Mouse (Mus musculus) layer of hippocampus, adult 8-10 months (tissue): Measurements from ENCODE around the gene Dbi. TPM values are rescaled to one million over a fixed set of nuclear protein-coding genes. Genes with fewer than 3 reads are reported as not detected.

Source experiments
- DNase-seq, 2 experiments: peaks; one replicate each; pipeline ENCODE4 v3.0.0; 2022; ENCODE audit warnings: low spot score in 2 of 2
- total RNA-seq, 4 experiments: library from RNA; stranded (reverse); gene quantifications; 2 replicates each; pipeline ENCODE4 v1.2.4; 2022

Dbi gene
- 100 to 1,000 TPM; 269 to 515 (median 389) TPM for total RNA-seq

DNA sequence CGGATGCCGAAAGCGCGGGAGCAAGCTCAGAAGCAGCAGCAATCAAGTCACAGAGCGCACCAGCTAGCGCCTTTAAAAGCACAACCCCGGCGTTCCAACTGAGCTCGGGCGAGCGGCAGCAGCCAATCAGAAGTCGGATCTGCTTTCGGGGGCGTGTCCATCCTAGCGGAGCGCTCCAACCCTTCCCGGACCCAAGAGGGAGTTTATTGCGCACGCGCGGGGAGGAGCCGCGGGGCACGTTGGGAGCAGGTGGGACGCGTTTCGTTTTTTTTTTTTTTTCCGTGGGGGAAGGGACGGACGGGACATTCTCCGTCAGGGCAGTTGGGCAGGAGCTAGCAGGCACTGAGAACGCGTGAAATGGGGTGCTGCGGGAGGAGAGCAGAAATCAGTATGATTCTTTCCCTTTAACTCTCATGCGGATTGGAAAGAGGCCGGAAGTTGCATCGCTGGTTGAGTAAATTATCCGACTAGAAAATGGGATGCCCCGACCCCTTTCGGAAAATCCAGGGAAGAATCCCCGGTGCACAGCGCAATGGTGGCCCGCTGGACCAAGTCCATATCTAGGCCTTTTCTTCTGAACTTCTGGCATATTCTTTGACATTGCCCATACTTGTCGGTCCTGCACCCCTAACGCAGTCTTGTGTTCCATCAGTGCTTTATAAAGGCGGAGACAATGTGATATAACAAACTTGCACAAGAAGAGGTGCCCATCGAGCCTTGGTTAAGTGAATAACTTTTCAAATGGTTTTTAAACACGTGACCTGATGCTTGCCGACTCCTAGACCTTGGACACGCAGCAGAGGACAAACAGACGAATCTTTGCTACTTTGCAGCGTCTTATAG is at the start of gene Dbi, which contains the start of gene 3110009E18Rik:
Dbi (minus strand) TSS at position 110 of the 843 bp plus-strand sequence.
3110009E18Rik (plus strand) TSS at position 219 of the 843 bp plus-strand sequence.
- DNase-seq: peak; percentile 97 to 98

DNA sequence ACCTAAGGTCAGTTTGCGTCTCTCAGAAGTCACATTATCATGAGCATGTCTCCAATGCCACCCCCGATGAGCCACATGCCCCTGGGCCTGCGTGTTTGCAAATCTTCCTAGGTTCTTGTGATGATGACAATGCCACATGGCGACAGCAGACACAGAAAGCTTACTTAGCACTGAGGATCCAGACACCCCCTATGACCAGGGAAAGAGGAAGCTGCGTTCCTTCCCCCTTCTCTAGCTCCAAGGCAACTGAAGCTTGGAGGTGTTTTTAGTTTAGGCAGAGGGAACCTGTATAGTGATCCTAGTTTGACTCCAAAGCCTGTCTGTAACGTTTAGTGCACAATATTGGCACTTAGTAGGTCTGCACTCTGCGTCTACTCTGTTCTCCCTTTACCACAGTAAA is 49.4 kb upstream of the Dbi start:
- DNase-seq: no peak

DNA sequence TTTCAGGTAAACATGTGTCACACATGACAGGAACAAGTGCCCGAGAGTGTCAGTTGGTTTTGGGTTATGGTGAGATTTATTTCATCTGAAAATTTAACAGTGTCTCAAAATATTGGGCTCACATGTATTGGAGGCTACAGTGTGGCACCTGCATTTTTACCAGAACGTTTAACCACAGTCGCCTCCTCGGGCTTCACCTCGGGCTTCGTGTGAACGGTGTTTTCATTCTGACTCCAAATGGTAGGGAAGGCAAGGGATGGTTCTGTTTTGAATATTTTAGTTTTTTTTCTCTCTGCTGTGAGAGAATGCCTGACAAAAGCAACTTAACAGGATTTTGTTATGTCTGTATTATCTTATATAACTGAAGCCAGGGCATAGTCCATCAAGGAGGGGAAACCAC is 47.8 kb upstream of the Dbi start:
- no peak for DNase-seq

DNA sequence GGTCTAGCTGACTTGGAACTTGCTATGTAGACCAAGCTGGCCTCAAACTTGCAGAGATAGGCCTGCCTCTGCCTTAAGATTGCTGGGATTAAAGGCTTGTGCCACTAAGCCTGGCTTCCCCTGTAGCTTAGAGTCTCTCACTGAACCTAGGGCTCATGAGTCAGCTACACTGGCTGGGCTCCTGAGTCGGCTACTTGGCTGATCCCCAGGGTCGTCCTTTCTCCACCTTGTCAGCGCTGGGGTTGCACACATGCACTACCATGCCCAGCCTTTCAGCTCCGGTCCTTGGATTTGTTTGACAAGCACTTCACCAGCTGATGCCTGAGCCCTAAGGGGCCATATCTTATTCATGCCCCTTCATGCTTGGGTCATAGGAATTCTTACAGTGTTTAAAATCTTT is 47.1 kb upstream of the Dbi start:
- no peak for DNase-seq

DNA sequence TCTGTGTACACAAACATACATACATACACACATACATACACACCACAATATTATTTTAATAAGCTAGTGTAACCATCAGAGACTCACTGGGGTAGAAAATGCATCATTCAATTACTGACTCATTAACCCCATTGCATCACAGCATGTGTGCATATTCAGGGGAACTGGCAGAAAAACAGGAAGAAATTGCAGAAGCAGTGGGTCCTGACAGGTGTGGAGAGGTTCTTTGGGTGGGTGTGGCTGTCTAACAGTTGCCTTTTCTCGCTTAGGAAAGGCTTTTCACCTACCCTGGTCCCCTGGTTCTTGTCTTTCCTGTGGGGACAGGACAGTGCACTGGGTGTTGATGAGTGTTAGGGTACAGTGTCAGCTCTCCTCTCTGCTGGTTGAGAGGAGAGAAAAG is 41.7 kb upstream of the Dbi start:
- DNase-seq: no peak

DNA sequence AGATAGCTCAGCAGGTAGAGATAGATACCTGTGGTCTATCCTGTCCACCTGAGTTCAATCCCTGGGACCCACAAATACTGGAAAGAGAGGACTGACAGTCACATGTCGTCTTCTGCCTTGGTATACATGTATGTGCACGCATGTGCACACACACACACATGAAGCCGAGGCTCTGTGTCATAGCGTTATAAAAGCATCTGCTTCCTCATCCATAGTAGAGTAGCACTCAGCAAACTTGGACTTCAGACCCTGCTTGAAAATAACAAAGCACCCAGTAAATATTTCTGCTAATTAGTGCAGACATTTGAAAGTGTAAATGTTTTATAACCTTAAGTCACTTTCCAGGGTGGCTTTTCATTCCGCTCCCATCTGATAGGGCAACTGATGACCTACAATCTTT is 40.6 kb upstream of the Dbi start:
- DNase-seq: no peak

DNA sequence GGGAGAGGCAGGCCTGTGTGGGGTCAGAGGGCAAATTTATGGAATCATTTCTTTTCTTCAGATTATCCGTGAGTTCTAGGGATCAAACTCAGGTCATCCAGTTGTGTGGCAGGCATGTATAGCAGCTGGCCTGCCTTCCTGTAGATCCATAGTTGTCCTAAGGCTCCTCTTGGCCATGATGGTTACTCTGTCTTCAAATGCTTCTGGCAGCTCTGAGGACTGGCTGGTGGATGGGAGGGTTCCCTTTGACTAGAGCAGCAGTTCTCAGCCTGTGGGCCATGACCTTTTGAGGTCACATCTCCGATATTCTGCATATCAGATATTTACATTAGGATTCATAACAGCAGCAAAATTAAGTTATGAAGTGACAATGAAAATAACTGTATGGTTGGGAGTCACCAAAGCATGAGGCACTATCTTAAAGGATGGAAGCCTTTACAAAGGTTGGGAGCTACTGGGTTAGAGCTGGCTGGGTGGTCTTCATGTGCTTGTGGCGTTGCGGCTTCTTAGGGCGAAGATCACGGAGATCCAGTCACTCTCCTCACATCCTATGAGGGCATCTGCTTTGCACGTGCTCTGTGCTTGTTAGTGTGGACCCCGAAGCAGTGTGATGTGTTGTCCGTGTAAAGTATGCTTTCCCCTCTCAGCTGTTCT is 37.7 kb upstream of the Dbi start:
- DNase-seq: no peak

DNA sequence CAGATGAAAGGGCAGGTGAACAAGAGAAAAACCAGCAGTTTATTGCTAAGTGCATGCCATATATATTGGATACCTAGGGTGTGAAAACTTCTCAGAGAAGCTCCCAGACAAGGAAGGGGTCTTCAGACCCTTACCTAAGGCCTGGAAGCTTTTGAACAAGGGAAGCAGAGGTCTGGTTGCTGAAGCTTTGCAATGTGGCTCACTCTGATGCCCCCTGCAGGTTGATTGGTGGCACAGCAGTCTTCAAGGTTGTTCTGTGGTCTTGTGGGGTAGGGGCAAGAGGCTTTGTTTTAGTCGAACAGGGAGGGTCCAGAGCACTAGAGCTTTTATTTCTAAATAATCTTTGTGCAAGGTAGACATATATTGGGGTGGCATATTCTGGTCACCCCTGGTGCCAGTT is 34.4 kb upstream of the Dbi start:
- DNase-seq: peak in 1 of 2 experiments; percentile 32

DNA sequence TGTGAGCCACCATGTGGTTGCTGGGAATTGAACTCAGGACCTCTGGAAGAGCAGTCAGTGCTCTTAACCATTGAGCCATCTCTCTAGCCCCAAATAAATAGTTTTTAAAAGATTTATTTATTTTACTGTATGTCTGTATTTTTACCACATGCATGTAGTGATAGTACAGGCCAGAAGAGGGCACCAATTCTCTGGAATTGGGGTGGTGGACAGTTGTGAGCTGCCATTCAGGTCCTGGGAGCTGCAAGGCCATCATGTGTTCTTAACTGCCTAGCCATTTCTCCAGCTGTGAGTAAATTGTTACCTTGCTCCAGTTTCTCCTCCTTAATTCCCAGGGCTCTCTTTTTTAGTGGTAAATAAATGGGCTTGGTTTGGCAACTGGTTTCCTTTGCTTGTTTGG is 33.4 kb upstream of the Dbi start:
- DNase-seq: no peak

DNA sequence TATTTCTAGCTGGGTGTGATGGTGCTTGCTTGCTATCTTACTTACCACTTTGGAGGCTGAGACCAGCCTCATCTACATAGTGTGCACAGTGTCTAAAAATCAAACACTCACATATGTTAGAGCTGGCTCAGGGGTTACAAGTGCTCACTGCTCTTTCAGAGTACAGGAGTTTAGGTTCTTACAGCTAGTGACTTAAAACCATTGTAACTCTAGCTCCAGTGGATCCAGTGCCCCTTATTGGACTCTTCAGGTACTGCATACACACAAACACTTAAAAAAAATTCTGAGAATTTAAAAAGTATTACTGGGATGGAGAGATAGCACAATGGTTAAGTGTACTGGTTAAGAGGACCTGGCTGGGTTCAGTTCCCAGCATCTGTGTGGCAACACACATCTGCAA is 26.1 kb upstream of the Dbi start:
- no peak for DNase-seq

DNA sequence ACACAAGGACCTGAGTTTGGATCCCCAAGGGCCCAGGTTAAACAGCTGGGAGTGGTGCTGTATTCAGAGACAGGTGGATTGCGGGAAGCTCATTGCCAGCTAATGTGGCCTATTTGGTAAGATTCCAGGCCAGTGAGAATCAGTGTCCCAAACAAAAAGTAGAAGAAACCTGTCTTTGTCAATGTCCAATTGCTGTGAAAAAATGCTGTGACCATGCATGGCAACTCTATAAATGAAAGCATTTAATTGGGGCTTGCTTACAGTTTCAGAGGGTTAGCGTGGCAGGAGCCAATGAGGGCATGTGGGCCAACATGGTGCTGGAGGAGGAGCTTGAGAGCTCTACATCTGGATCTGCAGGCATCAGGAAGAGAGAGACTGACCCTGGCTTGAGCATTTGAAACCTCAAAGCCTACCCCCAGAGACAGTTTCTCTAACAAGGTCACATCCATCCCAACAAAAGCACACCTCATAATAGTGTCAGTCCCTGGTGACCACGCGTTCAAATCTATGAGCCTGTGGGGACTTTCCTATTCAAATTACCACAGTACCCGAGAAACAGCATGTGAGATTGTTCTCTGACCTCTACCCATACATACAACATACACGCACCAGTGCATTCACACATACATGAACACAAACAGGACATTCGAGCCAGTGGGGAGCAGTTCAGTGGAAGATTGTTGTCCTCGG is 24.8 kb upstream of the Dbi start:
- no peak for DNase-seq

DNA sequence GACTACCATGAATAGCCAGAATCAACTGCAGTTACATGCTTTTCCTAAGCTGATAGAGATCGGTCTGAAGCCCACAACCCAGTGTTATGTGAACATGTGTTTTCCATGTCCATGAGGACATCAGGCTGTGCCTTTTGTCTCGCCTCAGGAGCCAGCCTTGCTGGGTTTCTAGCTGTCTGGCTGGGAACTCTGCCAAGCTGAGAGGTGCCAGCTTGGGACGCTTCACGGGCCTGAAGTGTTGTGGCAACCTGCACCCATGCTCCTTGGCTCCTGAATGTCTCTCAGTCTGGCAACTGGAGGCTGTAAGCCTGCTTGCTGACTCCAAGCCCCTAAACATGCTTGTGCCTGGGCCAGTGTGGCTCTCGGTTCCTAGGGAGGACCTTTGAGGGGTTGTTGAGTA is 21.7 kb upstream of the Dbi start:
- DNase-seq: peak in 1 of 2 experiments; percentile 26

DNA sequence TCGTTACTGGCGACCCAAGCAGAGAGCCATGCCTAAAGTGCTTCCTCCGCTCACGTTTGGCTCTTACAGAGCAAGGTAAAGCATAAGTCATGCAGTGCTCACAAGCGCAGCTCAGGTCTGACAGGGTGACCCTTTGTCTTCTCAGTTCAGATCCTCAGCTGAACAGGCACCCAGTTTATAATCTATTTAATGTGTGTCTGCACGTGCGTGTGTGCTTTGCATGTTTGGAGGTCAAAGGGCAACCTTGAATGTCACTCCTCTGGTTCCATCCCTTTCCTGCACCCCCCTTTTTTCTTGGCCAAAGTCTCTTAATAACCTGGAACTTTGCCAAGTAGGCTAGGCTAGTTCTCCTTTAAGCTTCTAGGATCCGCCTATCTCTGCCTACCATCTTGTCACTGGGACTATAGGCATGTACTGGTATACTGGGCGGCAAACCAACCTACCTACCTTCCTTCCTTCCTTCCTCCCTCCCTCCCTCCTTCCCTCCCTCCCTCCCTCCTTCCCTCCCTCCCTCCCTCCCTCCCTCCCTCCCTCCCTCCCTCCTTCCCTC is 19.3 kb upstream of the Dbi start:
- no peak for DNase-seq

DNA sequence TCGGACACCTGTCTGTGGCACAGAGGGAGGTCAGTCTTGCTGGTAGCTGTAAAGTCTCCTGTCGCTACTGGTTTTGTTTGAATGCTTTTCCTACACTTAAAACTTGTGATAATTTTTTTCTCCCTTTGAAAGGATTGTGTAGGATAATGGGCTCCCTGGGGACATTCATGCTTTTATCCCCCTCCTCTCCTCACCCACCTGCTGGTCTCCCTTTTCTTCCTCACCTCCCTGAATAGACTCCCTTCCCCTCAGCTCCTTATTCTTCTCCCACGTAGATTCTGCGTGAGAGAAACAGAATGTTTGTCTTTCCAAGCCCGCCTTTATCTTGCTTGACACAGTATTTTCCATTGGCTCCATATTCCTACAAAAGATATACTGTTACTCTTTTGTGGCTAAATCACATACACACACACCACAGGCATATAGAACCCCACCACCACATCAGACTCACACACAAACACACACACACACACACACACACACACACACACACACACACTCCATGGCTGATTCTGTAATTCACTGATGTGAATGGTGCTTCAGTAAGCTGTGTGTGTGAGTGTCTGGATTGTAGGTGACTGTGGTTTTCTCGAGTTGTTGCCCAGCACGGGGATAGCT is 18.2 kb upstream of the Dbi start:
- DNase-seq: no peak

DNA sequence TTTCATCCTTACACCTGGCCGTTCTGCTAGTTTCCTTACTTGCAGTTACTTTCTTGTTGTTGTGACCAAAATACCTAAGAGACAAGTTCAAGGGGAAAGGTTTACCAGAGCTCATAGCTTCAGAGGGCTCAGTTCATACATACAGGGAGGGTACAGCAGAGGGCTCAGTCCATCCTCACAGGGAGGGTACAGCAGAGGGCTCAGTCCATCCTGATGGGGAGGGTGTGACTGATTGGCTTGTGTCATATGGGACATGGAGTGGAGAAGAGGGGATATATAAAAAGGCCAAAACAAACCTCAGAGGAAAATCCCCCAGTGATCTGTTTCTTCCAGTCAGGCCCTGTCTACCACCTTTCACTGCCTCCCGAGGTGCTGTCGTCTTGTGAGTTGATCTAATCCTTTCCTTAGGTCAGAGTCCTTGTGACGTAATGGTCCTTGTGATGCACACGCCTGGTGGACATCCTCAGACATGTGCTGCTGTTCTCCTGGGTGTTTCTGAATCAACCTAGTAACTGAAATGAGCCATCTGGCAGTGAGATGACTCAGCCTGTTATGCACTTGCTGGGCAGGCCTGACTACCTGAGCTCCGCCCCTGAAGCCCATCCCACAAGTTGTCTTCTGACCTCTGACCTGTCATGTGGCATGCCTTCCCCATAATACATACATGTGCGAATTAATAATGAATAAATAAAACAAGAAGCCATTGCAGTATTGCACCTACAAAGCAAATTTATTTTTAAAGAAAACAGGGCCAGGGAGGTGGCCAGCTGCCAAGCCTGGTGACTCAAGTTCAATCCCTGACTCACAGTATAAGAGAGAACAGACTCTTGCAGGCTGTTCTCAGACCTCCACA is 15.3 kb upstream of the Dbi start:
- peak; percentile 57 to 64 for DNase-seq

DNA sequence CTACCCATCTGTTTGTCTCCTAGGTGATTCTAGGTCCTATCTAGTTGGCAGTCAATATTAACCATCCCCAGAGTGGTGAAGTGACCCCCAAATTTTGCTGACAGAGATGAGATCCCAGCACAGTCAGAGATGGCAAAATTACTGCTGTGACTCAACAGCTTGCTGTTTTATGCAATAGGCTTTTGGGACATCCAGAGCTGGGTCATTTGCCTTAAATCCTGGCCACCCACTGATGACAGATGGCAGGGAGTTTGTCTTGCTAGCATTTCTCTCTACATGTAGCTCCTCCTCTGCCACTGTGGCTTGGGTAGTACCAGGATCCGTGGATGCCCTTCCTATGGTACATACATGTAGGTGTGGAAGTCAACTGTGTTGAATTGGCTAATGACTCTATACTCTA is 11.5 kb upstream of the Dbi start:
- DNase-seq: peak in 1 of 2 experiments; percentile 23

DNA sequence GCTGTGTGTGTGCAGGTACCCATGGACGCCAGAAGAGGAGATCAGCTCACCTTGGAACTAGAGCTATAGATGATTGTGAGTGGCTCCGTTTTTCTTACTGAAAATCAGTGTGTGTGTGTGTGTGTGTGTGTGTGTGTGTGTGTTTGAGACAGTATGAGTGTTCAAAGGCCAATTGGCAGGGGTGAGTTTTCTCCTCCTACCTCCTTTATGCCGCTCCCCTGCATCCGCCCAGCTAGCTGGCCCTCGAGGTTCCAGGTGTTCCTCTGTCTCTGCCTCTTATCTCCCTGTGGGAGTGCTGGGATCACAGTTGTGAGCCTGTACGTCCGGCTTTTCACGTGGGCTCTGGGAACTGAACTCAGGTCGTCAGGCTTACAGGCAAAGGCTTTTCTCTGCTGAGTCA is 5.4 kb upstream of the Dbi start:
- no peak for DNase-seq

DNA sequence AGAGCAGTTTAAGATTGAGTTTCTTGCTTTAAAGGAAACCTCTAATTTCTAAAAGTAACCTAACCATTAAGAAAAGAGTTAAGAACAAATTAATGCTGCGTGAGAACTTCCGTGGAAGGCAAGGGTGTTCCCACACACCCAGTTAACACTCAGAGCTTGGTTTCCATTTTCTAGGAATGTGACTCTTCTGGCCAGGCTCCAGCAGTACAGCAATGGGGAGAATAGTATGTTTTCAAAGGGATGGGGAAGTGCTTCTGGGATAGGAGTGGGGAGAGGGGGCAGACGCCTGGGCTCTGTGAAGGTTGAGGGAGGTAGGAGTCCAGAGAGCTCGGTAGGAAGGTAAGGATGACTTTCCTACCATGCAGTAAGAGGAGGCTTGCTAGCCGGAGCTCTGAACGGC is 4.6 kb upstream of the Dbi start:
- no peak for DNase-seq

DNA sequence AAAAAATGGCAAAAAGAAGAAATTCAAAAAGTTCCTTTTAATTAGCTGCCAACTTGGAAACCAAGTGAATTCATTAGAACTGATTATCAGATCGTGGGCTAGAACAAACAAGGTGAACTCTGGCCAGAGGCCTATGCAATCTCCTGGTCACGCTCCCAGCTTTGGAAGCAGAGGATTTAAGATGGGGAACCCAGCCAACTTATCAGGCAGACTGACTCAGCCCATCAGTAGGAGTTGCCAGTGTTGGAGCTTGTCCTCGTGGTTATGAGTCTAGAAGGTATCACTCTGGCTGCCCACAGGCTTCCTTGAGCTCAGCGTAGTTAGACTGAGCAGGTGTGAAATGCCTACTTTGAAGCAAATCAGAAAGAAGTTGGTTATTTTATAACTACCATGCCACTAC is 4.0 kb upstream of the Dbi start:
- no peak for DNase-seq

DNA sequence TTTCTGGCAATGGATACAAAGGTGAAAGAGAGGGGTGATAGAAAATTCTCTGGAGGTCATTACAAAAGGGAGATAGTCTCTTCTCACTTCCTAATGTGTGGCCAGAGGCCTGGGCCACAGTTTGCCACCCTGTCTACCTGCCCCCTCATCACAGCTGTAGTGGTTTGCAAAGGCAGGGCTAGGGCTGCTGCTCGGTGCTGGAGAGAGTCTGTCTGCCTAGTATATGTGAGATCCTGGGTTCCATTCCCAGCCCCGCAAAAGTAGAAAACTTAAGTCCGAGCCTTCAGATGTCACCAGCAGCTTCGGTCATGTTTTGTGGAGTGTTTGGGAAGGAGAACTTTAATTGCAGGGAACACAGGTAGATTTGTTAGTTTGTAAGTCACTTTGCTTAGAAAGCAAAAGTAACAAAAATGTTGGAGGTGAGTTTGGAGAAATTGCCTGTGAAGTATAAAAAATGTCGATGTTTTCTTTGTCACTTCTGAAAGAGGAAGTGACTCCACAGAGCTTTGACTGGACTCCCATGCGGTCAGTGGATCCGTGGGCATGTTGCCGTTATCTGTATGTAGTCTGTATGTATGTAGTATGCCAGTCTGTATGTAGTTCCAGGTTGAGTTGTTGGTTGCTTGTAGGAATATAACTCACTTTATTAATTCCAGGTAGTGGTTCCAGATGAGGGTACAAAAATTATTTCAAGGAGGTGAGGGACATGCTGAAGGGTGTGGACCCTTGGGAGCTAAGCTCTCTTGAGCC is 1.9 kb upstream of the Dbi start:
- DNase-seq: no peak
